Mouse (Mus musculus) MEL (cell line): Measurements from ENCODE around the gene Samt3. TPM values are rescaled to one million over a fixed set of nuclear protein-coding genes. Genes with fewer than 3 reads are reported as not detected.

Experiments used
- DNase-seq: peaks from one replicate; pipeline ENCODE4 v3.0.0; 2011; ENCODE audit warnings: low read depth, low spot score
- H3K27ac ChIP-seq: 2 replicates; pipeline ENCODE4 v1.5.1; 2012; ENCODE audit warnings: low read depth, mild to moderate bottlenecking, control low read depth, low read length, moderate library complexity; ENCODE audit not compliant: control insufficient read depth
- H3K27me3 ChIP-seq, 2 experiments: fragments of 150-350 bp in 1 of 2; sonication (generic) in 1 of 2; 2 replicates each; pipeline ENCODE4 v1.6.1; 2012; ENCODE audit warnings: low read length in 2 of 2, mild to moderate bottlenecking in 2 of 2, improper control_type of control experiment in 1 of 2, moderate library complexity in 1 of 2; ENCODE audit not compliant: insufficient read depth in 2 of 2, control insufficient read depth in 1 of 2
- H3K36me3 ChIP-seq, 2 experiments: 2 replicates each; pipeline ENCODE4 v1.6.1; 2012 to 2014; ENCODE audit warnings: low read length in 2 of 2, improper control_type of control experiment in 1 of 2, inconsistent platforms in 1 of 2, mild to moderate bottlenecking in 1 of 2; ENCODE audit not compliant: insufficient read depth in 2 of 2, control insufficient read depth in 1 of 2
- H3K4me1 ChIP-seq, 2 experiments: fragments of 150-350 bp in 1 of 2; sonication (generic) in 1 of 2; 2 replicates each; pipeline ENCODE4 v1.6.1; 2012; ENCODE audit warnings: low read length in 2 of 2, improper control_type of control experiment in 1 of 2, mild to moderate bottlenecking in 1 of 2; ENCODE audit not compliant: insufficient read depth in 2 of 2, control insufficient read depth in 1 of 2
- H3K4me3 ChIP-seq, 2 experiments: fragments of 150-350 bp in 1 of 2; sonication (generic) in 1 of 2; 2 replicates each; pipeline ENCODE4 v1.5.1; 2012; ENCODE audit warnings: low read depth in 2 of 2, low read length in 2 of 2, mild to moderate bottlenecking in 2 of 2, moderate library complexity in 2 of 2, control low read depth in 1 of 2, improper control_type of control experiment in 1 of 2; ENCODE audit not compliant: control insufficient read depth in 1 of 2, insufficient read depth in 1 of 2
- H3K79me2 ChIP-seq: 2 replicates; pipeline ENCODE4 v1.6.1; 2012; ENCODE audit warnings: mild to moderate bottlenecking, low read length, moderate library complexity; ENCODE audit not compliant: control insufficient read depth, poor library complexity, insufficient read depth
- H3K9ac ChIP-seq: 2 replicates; pipeline ENCODE4 v1.6.1; 2012; ENCODE audit warnings: low read depth, mild to moderate bottlenecking, control low read depth, low read length, moderate library complexity; ENCODE audit not compliant: control insufficient read depth, poor library complexity, severe bottlenecking
- H3K9me3 ChIP-seq: fragments of 150-350 bp; sonication (generic); replicated peaks from 2 replicates; pipeline ENCODE4 v1.6.1; 2012; ENCODE audit warnings: mild to moderate bottlenecking, low read length, improper control_type of control experiment, moderate library complexity; ENCODE audit not compliant: insufficient read depth
- GABPA ChIP-seq: IDR thresholded peaks from 2 replicates; pipeline ENCODE4 v1.6.1; 2012; ENCODE audit warnings: low read depth, mild to moderate bottlenecking, inconsistent platforms, low read length, improper control_type of control experiment, moderate library complexity
- MYB ChIP-seq: IDR thresholded peaks from 2 replicates; pipeline ENCODE4 v1.6.1; 2011; ENCODE audit warnings: mild to moderate bottlenecking, low read depth, low read length, improper control_type of control experiment
- NELFE ChIP-seq: IDR thresholded peaks from 2 replicates; pipeline ENCODE4 v1.6.1; 2011; ENCODE audit warnings: low read depth, low read length, improper control_type of control experiment
- polyA plus RNA-seq, 2 experiments: library from polyadenylated mRNA; stranded (reverse) in 1 of 2; unstranded in 1 of 2; fragments of >175 nt in 1 of 2; fragments of >200 nt in 1 of 2; gene quantifications; 2 replicates each; pipeline versions ENCODE4 v1.2.1 to v1.2.4; 2012; ENCODE audit warnings: low replicate concordance in 2 of 2, low read depth in 1 of 2; ENCODE audit not compliant: insufficient read length in 2 of 2, insufficient read depth in 1 of 2, missing spikeins in 1 of 2
- total RNA-seq: library from RNA; depleted of rRNA; stranded (reverse); fragments of 300-350 nt; gene quantifications from 2 replicates; pipeline ENCODE4 v1.2.3, GENCODE M21; 2012; rRNA removed

The Samt3 gene
- total and polyA plus RNA-seq, 3 experiments = not detected

- H3K4me1 ChIP-seq = no peaks in the 10 kb centered on the region
- H3K36me3 ChIP-seq = no peaks in the 10 kb centered on the region
- no peak overlapping the region for H3K27ac ChIP-seq
- H3K79me2 ChIP-seq = no peaks in the 10 kb centered on the region
- no peak overlapping the region for H3K4me3 ChIP-seq
- H3K9me3 ChIP-seq = no peaks in the 10 kb centered on the region
- TF ChIP-seq NELFE (no peak), MYB (no peak), GABPA (no peak)
- TF ChIP-seq, all 39 proteins: peak for 0
- Histone ChIP-seq H3K9ac (no peak overlapping the region), H3K27me3 (no peaks in the 10 kb centered on the region)
- DNase-seq = no peak
These were observed 44.7 kb downstream of the Samt3 start for GRCm38 (mm10) chrX:86088672-86089071.

Other genes with a start within 250 kb of the Samt3 start
- 1.2 and 1.3 TPM in 2 replicates for gene 5430427O19Rik, start 173.8 kb upstream of the Samt3 start, total RNA-seq
- 1 to 10 TPM in 1 of 2 experiments, not detected in 1; 1.7 TPM for gene 5430427O19Rik, start 173.8 kb upstream of the Samt3 start, polyA plus RNA-seq
- gene Nr0b1, start 147.6 kb downstream of the Samt3 start, total RNA-seq = not detected in 2 replicates
- not detected for gene Nr0b1, start 147.6 kb downstream of the Samt3 start, polyA plus RNA-seq